Mouse (Mus musculus): ENCODE measurements around the gene Mef2c. TPM values are rescaled to one million over a fixed set of nuclear protein-coding genes. Genes with fewer than 3 reads are reported as not detected.

Gene Mef2c
- polyA plus RNA-seq, 1 experiment = 49.0 TPM

DNA sequence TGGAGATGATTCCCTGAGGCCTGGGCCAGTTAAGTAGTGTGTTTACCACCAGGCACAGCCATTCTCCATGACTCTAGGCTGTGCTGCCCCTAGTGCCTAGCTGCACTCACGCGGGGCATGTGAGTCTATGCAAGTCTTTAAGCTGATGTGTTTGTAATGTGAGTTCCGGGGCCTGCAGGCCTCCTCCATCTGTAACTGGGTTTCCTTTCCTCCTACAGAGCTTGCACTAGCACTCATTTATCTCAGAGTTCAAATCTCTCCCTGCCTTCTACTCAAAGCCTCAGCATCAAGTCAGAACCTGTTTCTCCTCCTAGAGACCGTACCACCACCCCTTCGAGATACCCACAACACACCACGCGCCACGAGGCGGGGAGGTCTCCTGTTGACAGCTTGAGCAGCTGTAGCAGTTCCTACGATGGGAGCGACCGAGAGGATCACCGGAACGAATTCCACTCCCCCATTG, 158.3 kb downstream of the Mef2c start:
- no peak overlapping the region for H3K4me3 ChIP-seq
- H3ac ChIP-seq (ENCODE audit: control insufficient read depth, insufficient read length) = no peak overlapping the region
- peaks cover 5% of the 10 kb centered on the region for H3K36me3 ChIP-seq (ENCODE audit: control insufficient read depth, insufficient read depth)
- H3K4me2 ChIP-seq (ENCODE audit: low read depth) = no peak overlapping the region
- no peaks in the 10 kb centered on the region for H3K79me2 ChIP-seq (ENCODE audit: control insufficient read depth, insufficient read depth)
- no peaks in the 10 kb centered on the region for H3K27me3 ChIP-seq (ENCODE audit: control insufficient read depth, insufficient read depth, insufficient read length)
- no peak for TF ChIP-seq TCF3 (IDR thresholded peaks at IDR 0.05; ENCODE audit: insufficient read length, low read depth)
- TF ChIP-seq SRF (IDR thresholded peaks at IDR 0.05; ENCODE audit: control insufficient read depth, insufficient read length, low read depth) = no peak
- no peak for TF ChIP-seq MYOG (IDR thresholded peaks at IDR 0.05; ENCODE audit: control insufficient read depth in 1 of 3, insufficient read depth in 1 of 3, insufficient read length in 2 of 3, low read depth in 2 of 3)
- TF ChIP-seq TCF12 (IDR thresholded peaks at IDR 0.05; ENCODE audit: insufficient read depth, poor library complexity, severe bottlenecking) = no peak
- TF ChIP-seq USF1 (IDR thresholded peaks at IDR 0.05; ENCODE audit: low read depth) = no peak
- no peak for TF ChIP-seq REST (IDR thresholded peaks at IDR 0.05; ENCODE audit: insufficient read depth, insufficient read length)
- no peak for TF ChIP-seq MYOD1 (IDR thresholded peaks at IDR 0.05; ENCODE audit: control insufficient read depth in 1 of 3, insufficient read length in 2 of 3, low read depth in 2 of 3)
- TF ChIP-seq E2F4 (IDR thresholded peaks at IDR 0.05; ENCODE audit: insufficient read depth) = no peak
- TF ChIP-seq POLR2A (IDR thresholded peaks at IDR 0.05; ENCODE audit: insufficient read length, low read depth) = no peak
- no peak for TF ChIP-seq MAX (IDR thresholded peaks at IDR 0.05; ENCODE audit: low read depth)
- no peak for TF ChIP-seq CEBPB (IDR thresholded peaks at IDR 0.05; ENCODE audit: insufficient read depth, poor library complexity, severe bottlenecking)
- no peak for TF ChIP-seq POLR2AphosphoS2 (IDR thresholded peaks at IDR 0.05; ENCODE audit: insufficient read length, low read depth)

GRCm38 (mm10) chr13:83666179-83666578, 162.3 kb downstream of the Mef2c start:
- H3K79me2 ChIP-seq (ENCODE audit: control insufficient read depth, insufficient read depth) = no peaks in the 10 kb centered on the region

DNA sequence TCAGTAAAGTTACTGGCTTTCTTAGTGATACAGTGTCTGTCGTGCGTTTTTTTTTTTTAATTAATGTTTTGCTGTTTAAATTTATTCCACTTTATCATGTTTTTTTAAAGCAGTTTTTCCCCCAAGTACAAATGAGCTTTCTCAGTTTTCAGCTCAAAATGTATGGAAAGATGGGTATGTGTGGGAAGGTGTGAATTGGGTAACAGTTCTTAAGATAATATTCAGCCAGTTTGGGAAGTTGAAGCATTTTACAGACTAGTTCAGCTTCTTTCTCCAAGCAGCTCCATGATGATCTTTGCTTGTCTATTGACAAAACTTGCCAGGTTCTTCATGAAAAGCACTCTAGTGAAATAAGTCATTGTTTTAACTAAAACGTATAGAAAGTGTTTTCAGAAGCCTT, 163.2 kb downstream of the Mef2c start:
- Histone ChIP-seq H3ac (ENCODE audit: control insufficient read depth, insufficient read length) (no peak overlapping the region), H3K79me2 (ENCODE audit: control insufficient read depth, insufficient read depth) (no peaks in the 10 kb centered on the region), H3K36me3 (ENCODE audit: control insufficient read depth, insufficient read depth) (peaks cover 5% of the 10 kb centered on the region), H3K4me3 (no peak overlapping the region), H3K27me3 (ENCODE audit: control insufficient read depth, insufficient read depth, insufficient read length) (no peaks in the 10 kb centered on the region), H3K4me2 (ENCODE audit: low read depth) (no peak overlapping the region)
- TF ChIP-seq CEBPB (IDR thresholded peaks at IDR 0.05; ENCODE audit: insufficient read depth, poor library complexity, severe bottlenecking) = no peak
- TF ChIP-seq POLR2AphosphoS2 (IDR thresholded peaks at IDR 0.05; ENCODE audit: insufficient read length, low read depth) = no peak
- TF ChIP-seq TCF3 (IDR thresholded peaks at IDR 0.05; ENCODE audit: insufficient read length, low read depth) = no peak
- no peak for TF ChIP-seq USF1 (IDR thresholded peaks at IDR 0.05; ENCODE audit: low read depth)
- no peak for TF ChIP-seq MYOG (IDR thresholded peaks at IDR 0.05; ENCODE audit: control insufficient read depth in 1 of 3, insufficient read depth in 1 of 3, insufficient read length in 2 of 3, low read depth in 2 of 3)

More at GRCm38 (mm10) chr13:83666179-83666578, 162.3 kb downstream of the Mef2c start:
- Histone ChIP-seq H3K27me3 (ENCODE audit: control insufficient read depth, insufficient read depth, insufficient read length) (no peaks in the 10 kb centered on the region), H3ac (ENCODE audit: control insufficient read depth, insufficient read length) (no peak overlapping the region), H3K4me3 (no peak overlapping the region), H3K36me3 (ENCODE audit: control insufficient read depth, insufficient read depth) (peaks cover 5% of the 10 kb centered on the region), H3K4me2 (ENCODE audit: low read depth) (no peak overlapping the region)
- TF ChIP-seq MYOD1 (IDR thresholded peaks at IDR 0.05; ENCODE audit: control insufficient read depth in 1 of 3, insufficient read length in 2 of 3, low read depth in 2 of 3) = no peak
- TF ChIP-seq TCF12 (IDR thresholded peaks at IDR 0.05; ENCODE audit: insufficient read depth, poor library complexity, severe bottlenecking) = no peak
- TF ChIP-seq POLR2A (IDR thresholded peaks at IDR 0.05; ENCODE audit: insufficient read length, low read depth) = no peak
- TF ChIP-seq MAX (IDR thresholded peaks at IDR 0.05; ENCODE audit: low read depth) = no peak
- TF ChIP-seq USF1 (IDR thresholded peaks at IDR 0.05; ENCODE audit: low read depth) = no peak
- no peak for TF ChIP-seq TCF3 (IDR thresholded peaks at IDR 0.05; ENCODE audit: insufficient read length, low read depth)
- TF ChIP-seq MYOG (IDR thresholded peaks at IDR 0.05; ENCODE audit: control insufficient read depth in 1 of 3, insufficient read depth in 1 of 3, insufficient read length in 2 of 3, low read depth in 2 of 3) = no peak
- no peak for TF ChIP-seq POLR2AphosphoS2 (IDR thresholded peaks at IDR 0.05; ENCODE audit: insufficient read length, low read depth)
- no peak for TF ChIP-seq CEBPB (IDR thresholded peaks at IDR 0.05; ENCODE audit: insufficient read depth, poor library complexity, severe bottlenecking)
- no peak for TF ChIP-seq E2F4 (IDR thresholded peaks at IDR 0.05; ENCODE audit: insufficient read depth)
- TF ChIP-seq SRF (IDR thresholded peaks at IDR 0.05; ENCODE audit: control insufficient read depth, insufficient read length, low read depth) = no peak
- no peak for TF ChIP-seq REST (IDR thresholded peaks at IDR 0.05; ENCODE audit: insufficient read depth, insufficient read length)

DNA sequence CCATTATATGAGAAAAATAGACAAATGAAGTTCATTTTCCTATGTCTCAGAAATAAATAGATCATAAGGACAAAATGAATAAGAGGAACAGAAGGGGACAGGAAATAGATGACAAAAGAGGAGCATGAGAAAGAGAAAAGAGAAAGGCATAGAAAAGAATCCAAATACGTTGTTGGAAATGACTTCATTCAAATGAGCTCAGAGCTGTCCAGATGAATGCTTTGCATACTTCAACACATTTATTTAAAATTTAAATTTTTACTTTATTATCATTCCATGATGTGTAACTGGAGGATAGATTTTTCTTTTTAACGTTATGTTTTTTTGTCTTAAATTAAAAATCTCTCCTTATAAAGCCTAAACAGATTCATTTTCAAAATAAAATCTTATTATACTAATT, 203.8 kb downstream of the Mef2c start:
- Histone ChIP-seq H3K4me2 (ENCODE audit: low read depth) (no peak overlapping the region), H3K79me2 (ENCODE audit: control insufficient read depth, insufficient read depth) (no peaks in the 10 kb centered on the region), H3K27me3 (ENCODE audit: control insufficient read depth, insufficient read depth, insufficient read length) (peaks cover under 1% of the 10 kb centered on the region), H3ac (ENCODE audit: control insufficient read depth, insufficient read length) (no peak overlapping the region), H3K36me3 (ENCODE audit: control insufficient read depth, insufficient read depth) (no peaks in the 10 kb centered on the region), H3K4me3 (no peak overlapping the region)
- TF ChIP-seq MAX (IDR thresholded peaks at IDR 0.05; ENCODE audit: low read depth) (no peak), MYOG (IDR thresholded peaks at IDR 0.05; ENCODE audit: control insufficient read depth in 1 of 3, insufficient read depth in 1 of 3, insufficient read length in 2 of 3, low read depth in 2 of 3) (no peak), SRF (IDR thresholded peaks at IDR 0.05; ENCODE audit: control insufficient read depth, insufficient read length, low read depth) (no peak), TCF3 (IDR thresholded peaks at IDR 0.05; ENCODE audit: insufficient read length, low read depth) (no peak), E2F4 (IDR thresholded peaks at IDR 0.05; ENCODE audit: insufficient read depth) (no peak), REST (IDR thresholded peaks at IDR 0.05; ENCODE audit: insufficient read depth, insufficient read length) (no peak), TCF12 (IDR thresholded peaks at IDR 0.05; ENCODE audit: insufficient read depth, poor library complexity, severe bottlenecking) (no peak), POLR2AphosphoS2 (IDR thresholded peaks at IDR 0.05; ENCODE audit: insufficient read length, low read depth) (no peak)

GRCm38 (mm10) chr13:83712778-83713380, 209.0 kb downstream of the Mef2c start:
- Histone ChIP-seq H3K27me3 (ENCODE audit: control insufficient read depth, insufficient read depth, insufficient read length) (peaks cover 10% of the 10 kb centered on the region), H3K79me2 (ENCODE audit: control insufficient read depth, insufficient read depth) (no peaks in the 10 kb centered on the region), H3K36me3 (ENCODE audit: control insufficient read depth, insufficient read depth) (no peaks in the 10 kb centered on the region), H3K4me3 (no peak overlapping the region), H3ac (ENCODE audit: control insufficient read depth, insufficient read length) (no peak overlapping the region), H3K4me2 (ENCODE audit: low read depth) (no peak overlapping the region)
- no peak for TF ChIP-seq TCF3 (IDR thresholded peaks at IDR 0.05; ENCODE audit: insufficient read length, low read depth)
- no peak for TF ChIP-seq POLR2AphosphoS2 (IDR thresholded peaks at IDR 0.05; ENCODE audit: insufficient read length, low read depth)
- TF ChIP-seq E2F4 (IDR thresholded peaks at IDR 0.05; ENCODE audit: insufficient read depth) = no peak
- no peak for TF ChIP-seq SRF (IDR thresholded peaks at IDR 0.05; ENCODE audit: control insufficient read depth, insufficient read length, low read depth)
- TF ChIP-seq USF1 (IDR thresholded peaks at IDR 0.05; ENCODE audit: low read depth) = no peak
- TF ChIP-seq MYOG (IDR thresholded peaks at IDR 0.05; ENCODE audit: control insufficient read depth in 1 of 3, insufficient read depth in 1 of 3, insufficient read length in 2 of 3, low read depth in 2 of 3) = no peak
- TF ChIP-seq TCF12 (IDR thresholded peaks at IDR 0.05; ENCODE audit: insufficient read depth, poor library complexity, severe bottlenecking) = no peak
- TF ChIP-seq REST (IDR thresholded peaks at IDR 0.05; ENCODE audit: insufficient read depth, insufficient read length) = no peak
- TF ChIP-seq MAX (IDR thresholded peaks at IDR 0.05; ENCODE audit: low read depth) = no peak
- no peak for TF ChIP-seq CEBPB (IDR thresholded peaks at IDR 0.05; ENCODE audit: insufficient read depth, poor library complexity, severe bottlenecking)
- TF ChIP-seq MYOD1 (IDR thresholded peaks at IDR 0.05; ENCODE audit: control insufficient read depth in 1 of 3, insufficient read length in 2 of 3, low read depth in 2 of 3) = no peak
- TF ChIP-seq POLR2A (IDR thresholded peaks at IDR 0.05; ENCODE audit: insufficient read length, low read depth) = no peak
